Comparison of ENCODE assay signal across 25 mouse cellular contexts in the genomic region with DNA sequence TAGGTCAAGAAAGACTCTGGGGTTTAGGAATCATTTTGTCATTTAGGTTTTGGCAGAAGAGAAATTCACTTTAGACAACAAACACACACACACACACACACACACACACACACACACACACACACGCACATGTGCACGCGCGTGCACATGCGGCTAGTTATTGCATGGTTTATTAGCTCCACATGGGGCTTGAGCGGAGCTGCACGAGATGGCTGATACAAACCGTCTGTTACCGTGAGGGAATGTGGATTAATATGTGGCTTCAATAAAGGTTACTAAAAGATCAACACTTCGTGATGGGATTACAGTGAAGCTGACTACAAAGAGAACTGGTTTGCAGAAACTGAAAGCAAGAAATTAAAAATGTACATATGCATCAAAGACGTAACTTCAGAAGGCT.
DNase-seq lines count a peak whose midpoint lies in the region; ATAC-seq lines count a peak whose summit lies in the region.
"Had no signal": no experiment of that assay in that cellular context is flagged by ENCODE, and none has a peak within 500 bp of the region (broad histone marks: within the 10 kb centered on the region; RNA-seq: fewer than 3 reads in every experiment).

No protein-coding gene starts in this region.

- H3K27ac ChIP-seq in intestine, embryonic 14.5 days (ENCODE audit: low read depth) = peak overlapping the region; percentile 24; the same call in 1 of the 2 replicates
- H3K27ac ChIP-seq in intestine, embryonic 16.5 days (ENCODE audit: low read length) = no peak overlapping the region
- peak overlapping the region; percentile 72; the same call in 1 of the 2 replicates for H3K27ac ChIP-seq in embryonic facial prominence, embryonic 12.5 days
- H3K27ac ChIP-seq in stomach, embryonic 15.5 days = peak overlapping the region; percentile 67; the same call in 1 of the 2 replicates
- H3K27ac ChIP-seq: hindbrain, embryonic 10.5 days; liver, embryonic 12.5 days; midbrain, embryonic 12.5 days; neural tube, embryonic 12.5 days had no signal

- no peak overlapping the region for H3K4me3 ChIP-seq in intestine, embryonic 14.5 days (ENCODE audit: low read depth, low read length)
- no peak overlapping the region for H3K4me3 ChIP-seq in intestine, embryonic 16.5 days (ENCODE audit: low read length)
- H3K4me3 ChIP-seq in embryonic facial prominence, embryonic 12.5 days = no peak overlapping the region
- H3K4me3 ChIP-seq in stomach, embryonic 15.5 days (replicated peaks) = no peak overlapping the region
- H3K4me3 ChIP-seq: hindbrain, embryonic 10.5 days; liver, embryonic 12.5 days; megakaryocyte, embryonic 14.5 days; midbrain, embryonic 12.5 days; myocyte; neural tube, embryonic 12.5 days had no signal

- DNase-seq in intestine, embryonic 14.5 days (ENCODE audit: low spot score) = no peak
- DNase-seq in induced T-regulatory cell, adult 2 months (ENCODE audit: low read depth) = peak; percentile 7
- no peak for DNase-seq in heart, adult 8-10 months (ENCODE audit: low spot score)
- no peak for DNase-seq in heart, adult 18-20 months
- DNase-seq in spleen, adult 12 weeks (ENCODE audit: low spot score) = no peak
- DNase-seq: adrenal gland, adult 8-10 months; cerebellum, adult 9-10 months; cerebellum, postnatal 36 days; heart, postnatal 14 days; kidney, adult 9 months; kidney, postnatal 10 days; liver, postnatal 0 days had no signal

- no peak overlapping the region for H3K4me2 ChIP-seq in intestine, embryonic 14.5 days (ENCODE audit: low read length)
- no peak overlapping the region for H3K4me2 ChIP-seq in intestine, embryonic 16.5 days (ENCODE audit: low read depth, low read length)
- H3K4me2 ChIP-seq in embryonic facial prominence, embryonic 12.5 days (replicated peaks) = no peak overlapping the region
- no peak overlapping the region for H3K4me2 ChIP-seq in stomach, embryonic 15.5 days
- H3K4me2 ChIP-seq: liver, embryonic 12.5 days; midbrain, embryonic 12.5 days; neural tube, embryonic 12.5 days had no signal

- H3K27me3 ChIP-seq in intestine, embryonic 14.5 days (replicated peaks; ENCODE audit: control insufficient read depth, insufficient read depth, low read length) = no peaks in the 10 kb centered on the region
- H3K27me3 ChIP-seq in intestine, embryonic 16.5 days (replicated peaks; ENCODE audit: control insufficient read depth, insufficient read depth, low read length) = no peaks in the 10 kb centered on the region
- no peaks in the 10 kb centered on the region for H3K27me3 ChIP-seq in embryonic facial prominence, embryonic 12.5 days
- no peaks in the 10 kb centered on the region for H3K27me3 ChIP-seq in stomach, embryonic 15.5 days (replicated peaks)
- H3K27me3 ChIP-seq: CH12.LX; liver, embryonic 12.5 days; megakaryocyte, embryonic 14.5 days; midbrain, embryonic 12.5 days; neural tube, embryonic 12.5 days had no signal

- ATAC-seq in intestine, embryonic 14.5 days (replicated peaks; ENCODE audit: low FRiP score, low TSS enrichment, low read depth) = no peak
- ATAC-seq in intestine, embryonic 16.5 days = no peak
- ATAC-seq in embryonic facial prominence, embryonic 12.5 days (ENCODE audit: insufficient number of reproducible peaks, insufficient read depth, low FRiP score, low TSS enrichment) = no peak
- ATAC-seq in stomach, embryonic 15.5 days (ENCODE audit: insufficient read depth, low FRiP score, low read depth) = no peak
- ATAC-seq: forebrain, embryonic 16.5 days; hindbrain, embryonic 16.5 days; intestine, postnatal 0 days; liver, embryonic 12.5 days; liver, postnatal 0 days had no signal

- no peaks in the 10 kb centered on the region for H3K9me3 ChIP-seq in intestine, embryonic 14.5 days (ENCODE audit: control insufficient read depth, low read length)
- no peaks in the 10 kb centered on the region for H3K9me3 ChIP-seq in intestine, embryonic 16.5 days (ENCODE audit: control insufficient read depth, low read length)
- H3K9me3 ChIP-seq in embryonic facial prominence, embryonic 12.5 days = no peaks in the 10 kb centered on the region
- no peaks in the 10 kb centered on the region for H3K9me3 ChIP-seq in stomach, embryonic 15.5 days
- H3K9me3 ChIP-seq: hindbrain, embryonic 10.5 days; liver, embryonic 12.5 days; megakaryocyte, embryonic 14.5 days; midbrain, embryonic 12.5 days; neural tube, embryonic 12.5 days had no signal

- H3K36me3 ChIP-seq in intestine, embryonic 14.5 days (ENCODE audit: control insufficient read depth, insufficient read depth, low read length) = no peaks in the 10 kb centered on the region
- H3K36me3 ChIP-seq in intestine, embryonic 16.5 days (ENCODE audit: control insufficient read depth, insufficient read depth, low read length) = no peaks in the 10 kb centered on the region
- H3K36me3 ChIP-seq in embryonic facial prominence, embryonic 12.5 days = no peaks in the 10 kb centered on the region
- H3K36me3 ChIP-seq in stomach, embryonic 15.5 days = no peaks in the 10 kb centered on the region
- H3K36me3 ChIP-seq: hindbrain, embryonic 10.5 days; midbrain, embryonic 12.5 days; neural tube, embryonic 12.5 days had no signal

- H3K4me1 ChIP-seq in intestine, embryonic 14.5 days (replicated peaks; ENCODE audit: control insufficient read depth, insufficient read depth, low read length) = peaks cover 10% of the 10 kb centered on the region; the same call in 1 of the 2 replicates
- peaks cover 14% of the 10 kb centered on the region; the same call in 1 of the 2 replicates for H3K4me1 ChIP-seq in intestine, embryonic 16.5 days (ENCODE audit: control insufficient read depth, insufficient read depth, low read length)
- peaks cover 29% of the 10 kb centered on the region for H3K4me1 ChIP-seq in embryonic facial prominence, embryonic 12.5 days
- H3K4me1 ChIP-seq in stomach, embryonic 15.5 days = 0 out of 2 replicates have a peak, but pooled peaks cover 11% of the 10 kb centered on the region
- H3K4me1 ChIP-seq: hindbrain, embryonic 10.5 days; midbrain, embryonic 12.5 days; neural tube, embryonic 12.5 days had no signal

- 48% methylated on average over 11 of the region's 11 CpGs for WGBS in intestine, embryonic 14.5 days
- 66% methylated on average over 11 of the region's 11 CpGs for WGBS in intestine, embryonic 16.5 days
- 46% methylated on average over 11 of the region's 11 CpGs for WGBS in embryonic facial prominence, embryonic 12.5 days
- WGBS in stomach, embryonic 15.5 days = 55% methylated on average over 11 of the region's 11 CpGs

- no peak overlapping the region for H3K9ac ChIP-seq in intestine, embryonic 14.5 days (ENCODE audit: low read length)
- H3K9ac ChIP-seq in intestine, embryonic 16.5 days (ENCODE audit: low read depth, low read length) = no peak overlapping the region
- no peak overlapping the region for H3K9ac ChIP-seq in embryonic facial prominence, embryonic 12.5 days
- H3K9ac ChIP-seq in stomach, embryonic 15.5 days = no peak overlapping the region
- H3K9ac ChIP-seq: liver, embryonic 12.5 days; liver, postnatal 0 days; midbrain, embryonic 12.5 days; neural tube, embryonic 12.5 days had no signal
